Mouse (Mus musculus) mouse embryonic stem cell (cell line): ENCODE data around the gene Csrp1.

Experiments
- in situ Hi-C, 2 experiments: fragments of 300-500 bp; cut with MboI; formaldehyde crosslinking; loops; 1 replicate in 1 of 2; 3 replicates in 1 of 2; pipeline ENCODE4 v1.14.3; 2019 to 2020; ENCODE audit warnings: low sequenced_read_pairs in 2 of 2, low pct_unique_long_range_greater_than_20kb in 1 of 2, mixed read lengths in 1 of 2; ENCODE audit not compliant: unreplicated experiment in 1 of 2

Csrp1 gene

DNA sequence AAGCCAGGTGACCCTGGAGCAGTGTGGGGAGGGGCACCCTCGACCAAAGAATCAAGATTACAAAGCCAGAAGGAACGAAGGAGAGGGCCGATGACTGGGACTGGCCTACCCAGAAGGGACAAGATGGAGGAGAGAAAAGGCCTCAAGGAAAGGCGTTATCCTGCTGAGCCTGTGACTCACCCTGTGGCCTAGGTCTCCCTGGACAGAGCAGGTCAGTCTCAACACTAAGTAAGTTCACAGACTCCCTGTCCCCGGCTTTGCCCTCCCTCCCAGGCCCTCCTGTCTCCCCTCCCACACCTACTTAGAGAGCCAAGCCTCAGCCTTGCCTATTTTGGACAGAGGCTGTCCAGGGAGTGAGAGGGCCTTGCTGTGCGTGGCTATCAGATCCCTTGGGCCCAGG is at the start of gene Csrp1:
Gene Csrp1 (plus strand): TSS at position 79 of the 400 bp plus-strand sequence.
- in situ Hi-C loops: loop anchor here in 1 of 2 experiments (5.0 kb wide), 2 partner anchors 32 to 67 kb away; no protein-coding TSS in a partner anchor

GRCm38 (mm10) chr1:135670397-135671130 is 49.3 kb upstream of the Csrp1 start:
- in situ Hi-C loops: loop anchor here in 1 of 2 experiments (5.0 kb wide), 1 partner anchor 123 kb away; no protein-coding TSS in a partner anchor

DNA sequence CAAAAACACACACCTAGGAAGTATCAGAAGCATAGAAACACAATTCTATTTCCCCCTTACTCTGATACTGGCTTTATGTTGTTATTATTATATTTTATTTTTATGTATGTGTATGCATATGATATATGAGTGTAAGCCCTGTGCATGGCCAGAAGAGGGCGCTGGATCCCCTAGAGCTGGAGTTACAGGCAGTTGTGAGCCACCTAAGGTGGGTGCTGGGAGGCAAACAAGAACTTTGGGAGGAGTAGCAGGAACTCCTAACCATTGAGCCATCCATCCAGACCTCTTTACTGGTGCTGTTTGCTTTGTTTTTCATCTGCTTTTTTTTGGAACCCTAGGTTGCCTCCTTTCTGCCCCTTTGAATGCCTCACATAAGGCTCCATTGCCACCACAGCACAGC is 48.5 kb upstream of the Csrp1 start:
- in situ Hi-C loops: loop anchor here in 1 of 2 experiments (5.0 kb wide), 1 partner anchor 124 kb away; no protein-coding TSS in a partner anchor

DNA sequence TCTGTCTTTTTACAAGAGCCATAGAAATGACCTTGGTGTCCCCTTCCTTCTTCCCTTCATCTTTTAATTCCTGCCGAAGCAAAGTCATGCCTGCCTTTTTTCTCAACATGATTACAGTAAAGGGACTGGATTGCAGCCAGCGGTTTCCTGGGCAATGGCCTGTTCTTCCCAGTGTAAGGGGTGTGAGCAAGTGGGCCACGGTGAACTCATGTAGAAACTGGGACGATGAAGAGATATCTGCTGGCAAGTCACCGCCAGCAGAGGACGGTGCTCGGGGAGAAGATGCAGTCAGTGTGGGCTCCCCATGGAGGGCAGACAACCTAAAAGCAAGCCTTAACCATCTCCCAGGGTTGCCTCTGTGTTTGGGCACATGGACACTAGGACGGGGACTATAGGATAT is 47.9 kb upstream of the Csrp1 start:
- in situ Hi-C loops: loop anchor here in 1 of 2 experiments (5.0 kb wide), 1 partner anchor 125 kb away; no protein-coding TSS in a partner anchor

GRCm38 (mm10) chr1:135672374-135672773 is 47.5 kb upstream of the Csrp1 start:
- in situ Hi-C loops: loop anchor here in 1 of 2 experiments (5.0 kb wide), 1 partner anchor 125 kb away; no protein-coding TSS in a partner anchor

- in situ Hi-C loops: loop anchor here in 1 of 2 experiments (5.0 kb wide), 1 partner anchor 126 kb away; no protein-coding TSS in a partner anchor
Observed at GRCm38 (mm10) chr1:135673423-135673822, 46.4 kb upstream of the Csrp1 start.

DNA sequence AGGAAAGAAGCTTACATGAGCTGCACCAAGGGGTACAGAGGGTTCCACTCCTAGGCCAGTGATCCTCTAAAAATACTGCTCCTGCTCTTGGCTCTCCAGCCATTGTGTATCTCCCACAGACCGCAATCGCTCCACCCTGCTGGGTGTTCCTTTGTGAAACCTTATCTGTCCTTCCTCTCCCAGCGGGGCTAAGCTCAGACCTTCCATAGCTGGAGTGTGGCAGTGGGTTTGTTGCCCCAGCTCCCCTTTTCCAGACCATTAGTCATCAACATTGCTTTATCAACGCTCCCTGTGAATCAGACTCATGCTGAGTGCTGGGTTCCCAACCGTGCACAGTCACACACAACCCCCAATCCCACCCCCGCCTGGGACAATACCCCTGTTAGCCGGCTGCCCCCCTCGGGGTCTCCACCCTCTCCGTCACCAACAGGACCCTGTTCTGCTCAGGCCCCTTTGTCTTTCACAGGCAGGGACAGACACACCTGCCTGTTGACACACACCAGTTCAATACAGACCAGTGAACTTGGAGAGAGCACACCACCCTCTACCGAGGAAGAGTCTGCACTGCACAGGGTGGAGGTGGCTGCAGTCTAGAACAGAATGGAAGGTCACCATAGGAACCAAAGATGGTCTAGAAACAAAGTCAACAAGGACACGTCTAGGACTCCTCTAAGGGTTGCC is 44.3 kb upstream of the Csrp1 start:
- in situ Hi-C loops: loop anchor here in 1 of 2 experiments (5.0 to 25.0 kb wide), 2 partner anchors 128 to 488 kb away; no protein-coding TSS in a partner anchor

DNA sequence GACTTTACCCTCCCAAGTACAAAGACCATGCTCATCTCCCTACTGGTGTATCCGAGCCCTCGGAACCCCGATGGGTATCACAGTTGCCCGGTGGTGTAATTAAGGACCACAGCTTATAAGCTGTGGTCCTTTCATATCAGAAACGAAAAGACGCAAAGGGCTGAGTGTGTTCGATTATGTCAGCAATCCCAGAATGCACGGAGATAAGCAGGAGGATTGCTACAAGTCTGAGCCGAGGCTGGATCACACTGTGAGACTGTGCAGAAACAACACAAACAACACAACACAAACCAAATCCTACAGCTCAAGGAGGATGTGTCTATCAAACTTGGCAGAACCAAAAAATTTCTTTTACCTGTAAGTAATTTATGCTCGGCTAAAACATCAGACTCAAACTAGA is 43.6 kb upstream of the Csrp1 start:
- in situ Hi-C loops: loop anchor here in 1 of 2 experiments (5.0 to 25.0 kb wide), 2 partner anchors 129 to 489 kb away; no protein-coding TSS in a partner anchor

DNA sequence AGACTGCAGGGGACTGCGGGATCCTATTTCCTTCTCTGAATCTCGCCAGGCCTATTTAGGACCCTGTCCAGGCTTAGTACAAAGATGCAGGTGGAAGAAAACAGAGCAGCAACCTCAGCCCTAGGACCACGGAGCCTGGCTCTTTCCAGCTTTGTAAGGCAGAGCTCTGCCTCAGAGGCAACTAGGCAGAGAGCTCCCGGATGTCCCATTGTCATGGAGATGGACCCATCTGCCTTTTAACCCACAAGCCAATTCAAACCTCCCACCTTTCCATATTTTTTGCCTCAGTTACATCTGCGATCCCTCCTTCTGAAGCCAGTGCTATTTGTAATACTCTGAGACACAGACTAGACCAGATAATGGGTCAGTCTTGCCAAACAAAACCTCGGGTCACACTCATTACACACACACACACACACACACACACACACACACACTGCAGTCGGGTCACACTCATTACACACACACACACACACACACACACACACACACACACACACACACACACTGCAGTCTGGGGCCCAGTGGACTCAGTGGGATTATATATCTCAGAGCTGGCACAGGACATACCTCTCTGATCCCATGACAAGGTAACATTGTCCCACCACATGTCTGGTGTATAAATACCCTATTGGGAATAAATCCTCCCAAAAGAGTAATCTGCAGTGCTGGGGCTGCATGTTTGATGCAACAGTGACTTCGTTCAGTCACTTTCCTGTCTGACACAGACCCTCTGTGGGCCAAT is 42.8 kb upstream of the Csrp1 start:
- in situ Hi-C loops: loop anchor here in 1 of 2 experiments (5.0 to 25.0 kb wide), 2 partner anchors 130 to 490 kb away; no protein-coding TSS in a partner anchor

DNA sequence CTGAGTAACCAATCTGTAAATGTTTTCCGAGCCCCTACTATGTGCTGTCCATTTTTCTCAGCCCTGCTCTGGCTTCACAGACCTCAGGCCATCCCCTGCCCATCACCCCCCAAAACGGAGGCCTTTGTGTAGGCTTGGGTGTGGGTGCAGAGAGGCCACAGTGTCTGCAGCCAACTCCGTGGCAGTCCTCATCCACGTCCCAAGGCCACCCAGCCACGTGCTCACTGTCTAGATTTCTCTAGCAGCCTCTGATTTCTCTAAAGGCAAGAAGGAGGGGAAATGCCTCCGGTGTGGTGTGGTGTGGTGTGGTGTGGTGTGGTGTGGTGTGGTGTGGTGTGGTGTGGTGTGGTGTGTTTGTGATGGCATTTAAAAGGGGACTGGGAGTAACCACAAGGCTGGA is 41.7 kb upstream of the Csrp1 start:
- in situ Hi-C loops: loop anchor here in 1 of 2 experiments (5.0 to 25.0 kb wide), 2 partner anchors 131 to 491 kb away; no protein-coding TSS in a partner anchor

- in situ Hi-C loops: loop anchor here in 1 of 2 experiments (25.0 kb wide), 1 partner anchor 493 kb away; no protein-coding TSS in a partner anchor
Observed at GRCm38 (mm10) chr1:135680716-135681115, 39.1 kb upstream of the Csrp1 start.

DNA sequence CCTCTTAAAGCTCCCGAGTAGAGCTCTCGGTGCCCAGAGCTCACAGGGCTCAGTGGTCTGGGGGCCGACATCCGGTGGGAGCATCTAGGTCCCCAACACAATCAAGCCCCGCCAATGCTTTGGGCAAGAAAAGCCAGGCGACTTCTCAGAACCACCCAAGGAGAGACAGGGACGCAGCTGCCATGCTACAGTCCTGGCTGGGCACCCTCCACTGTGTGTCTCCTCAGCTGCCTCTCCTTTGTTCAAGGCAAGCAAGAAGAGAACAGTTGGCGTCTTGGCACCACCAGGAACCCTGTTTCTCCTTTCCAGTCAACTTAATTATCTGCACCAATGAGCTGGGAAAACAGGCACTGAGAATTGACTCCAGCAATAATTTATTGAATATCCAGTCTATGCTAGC is 38.7 kb upstream of the Csrp1 start:
- in situ Hi-C loops: loop anchor here in 1 of 2 experiments (25.0 kb wide), 1 partner anchor 494 kb away; no protein-coding TSS in a partner anchor

DNA sequence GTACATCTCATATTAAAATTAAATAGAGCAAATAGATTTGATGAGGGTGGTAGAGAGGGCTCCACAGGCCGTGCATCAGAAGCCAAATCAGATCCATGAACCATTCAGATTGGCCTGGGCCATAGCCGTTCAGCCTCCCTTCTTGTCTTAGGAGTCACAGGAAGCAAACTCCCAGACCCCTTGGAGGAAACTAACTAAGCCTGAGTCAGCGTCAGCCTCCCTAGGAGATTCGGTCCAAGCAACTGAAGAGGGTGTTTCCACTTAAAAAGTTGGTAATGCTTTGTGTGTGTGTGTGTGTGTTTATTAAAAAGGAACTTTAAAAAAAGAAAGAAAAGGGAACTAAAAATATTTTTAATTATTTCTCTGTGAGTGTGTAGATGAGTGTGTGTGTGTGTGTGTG is 35.0 kb upstream of the Csrp1 start:
- in situ Hi-C loops: loop anchor here in 1 of 2 experiments (25.0 kb wide), 1 partner anchor 498 kb away; no protein-coding TSS in a partner anchor

DNA sequence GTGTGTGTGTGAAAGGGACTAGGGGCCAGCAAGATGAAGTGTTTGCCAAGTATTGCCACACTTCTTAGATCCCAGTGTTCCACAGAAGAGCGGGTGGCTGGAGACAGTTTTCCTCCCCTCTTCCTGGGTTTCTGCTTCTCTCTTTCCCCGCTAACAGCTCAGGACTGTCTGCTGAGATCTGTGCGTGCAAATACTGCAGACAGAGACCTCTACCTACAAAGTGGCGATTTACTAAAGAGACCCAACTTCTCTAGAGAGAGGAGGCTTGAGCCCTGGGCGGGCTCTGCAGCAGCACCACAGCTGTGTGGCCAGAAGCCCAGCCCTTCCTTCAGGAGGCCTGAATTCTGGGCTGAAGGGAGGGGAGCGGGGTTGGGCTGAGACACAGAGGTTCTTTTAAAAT is 34.5 kb upstream of the Csrp1 start:
- in situ Hi-C loops: loop anchor here in 1 of 2 experiments (25.0 kb wide), 1 partner anchor 498 kb away; no protein-coding TSS in a partner anchor

- in situ Hi-C loops: loop anchor here in 1 of 2 experiments (25.0 kb wide), 1 partner anchor 500 kb away; no protein-coding TSS in a partner anchor
Observed at GRCm38 (mm10) chr1:135686792-135687510, 32.9 kb upstream of the Csrp1 start.

GRCm38 (mm10) chr1:135687771-135688492 is 31.9 kb upstream of the Csrp1 start:
- in situ Hi-C loops: loop anchor here in 1 of 2 experiments (25.0 kb wide), 1 partner anchor 501 kb away; no protein-coding TSS in a partner anchor

GRCm38 (mm10) chr1:135688686-135689085 is 31.2 kb upstream of the Csrp1 start:
- in situ Hi-C loops: loop anchor here in 1 of 2 experiments (25.0 kb wide), 1 partner anchor 501 kb away; no protein-coding TSS in a partner anchor
